Mouse (Mus musculus): ENCODE data around the gene Chkb.

The Chkb gene

DNA sequence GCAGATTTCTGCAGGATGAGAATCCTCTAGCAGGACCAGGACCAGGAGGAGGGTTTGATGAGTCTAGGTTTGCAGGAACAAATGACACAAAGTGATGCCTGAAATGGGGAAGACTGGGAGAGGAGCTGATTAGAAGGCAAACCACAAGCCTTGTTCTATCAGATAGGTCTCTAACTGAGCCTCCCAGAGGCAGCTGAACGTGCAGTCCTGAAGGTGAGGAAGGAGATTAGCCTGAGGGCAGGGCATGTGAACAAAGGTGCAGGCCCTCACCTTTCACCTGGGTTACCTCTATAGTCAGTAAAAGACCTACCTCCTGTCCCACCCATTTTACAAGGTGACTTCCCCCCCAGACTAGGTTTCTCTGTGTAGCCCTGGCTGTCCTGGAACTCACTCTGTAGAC is 30.0 kb downstream of the Chkb start:
- DNase-seq (ENCODE audit: low spot score in 2 of 2): no peak

GRCm38 (mm10) chr15:89398146-89398545 is 31.6 kb downstream of the Chkb start:
- no peak for DNase-seq (ENCODE audit: low spot score in 2 of 2)

DNA sequence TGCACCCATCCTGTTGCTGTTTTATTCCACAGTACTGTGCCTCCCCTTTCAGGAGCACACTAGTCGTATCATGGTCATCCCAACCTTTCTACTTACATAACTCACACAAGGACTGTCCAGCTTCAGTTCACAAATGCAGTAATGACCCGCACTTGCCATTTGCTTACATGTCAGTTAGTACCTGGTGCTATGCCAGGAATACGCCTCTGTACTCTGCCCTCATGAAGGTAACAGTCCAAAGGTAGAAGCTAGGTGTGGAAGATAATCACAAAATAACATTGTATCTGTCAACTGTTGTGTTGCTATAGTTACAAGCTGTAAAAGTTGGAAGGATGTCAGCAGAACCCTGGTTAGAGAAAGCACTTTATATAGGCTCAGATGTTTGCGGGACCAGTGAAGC is 32.8 kb downstream of the Chkb start:
- DNase-seq (ENCODE audit: low spot score in 2 of 2): no peak

DNA sequence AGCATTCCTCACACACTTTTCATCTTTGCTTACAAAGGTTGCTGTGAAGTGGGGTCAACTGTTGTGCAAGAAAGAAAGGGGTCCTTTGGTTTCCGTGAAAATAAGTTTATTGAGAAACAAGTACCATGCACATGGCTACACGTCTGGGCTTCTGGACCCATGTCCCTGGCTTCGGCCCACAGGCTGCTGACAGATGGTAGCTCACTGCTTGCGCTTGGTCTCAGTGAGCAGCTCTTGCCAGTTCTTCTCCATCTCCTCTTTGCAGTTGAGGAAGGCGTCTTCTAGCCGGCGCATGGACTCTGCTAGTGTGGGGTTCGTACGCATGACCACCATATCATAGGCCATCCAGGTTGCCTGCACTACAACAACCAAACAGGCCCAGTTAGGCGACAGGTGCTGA is 39.6 kb downstream of the Chkb start:
- DNase-seq (ENCODE audit: low spot score in 2 of 2): no peak

DNA sequence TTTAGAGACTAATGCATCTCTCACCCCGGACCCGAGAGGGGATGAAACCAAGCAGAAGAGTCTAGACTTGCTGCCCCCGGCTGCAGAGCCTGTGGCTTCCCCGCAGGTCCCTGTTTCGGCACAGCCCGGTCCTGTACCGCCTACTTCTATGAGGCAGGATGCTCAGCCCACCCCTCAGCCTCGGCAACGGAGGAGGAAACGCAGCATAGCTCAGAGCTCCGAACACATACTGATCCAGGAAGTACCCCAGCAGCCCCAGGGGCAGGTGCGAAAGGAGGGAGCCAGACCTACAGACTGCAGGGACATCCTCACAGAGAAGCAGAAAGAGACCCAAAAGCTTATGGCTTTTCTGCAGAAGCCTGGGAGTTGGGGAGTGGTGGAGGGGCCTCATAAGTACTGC is 42.6 kb downstream of the Chkb start:
- no peak for DNase-seq (ENCODE audit: low spot score in 2 of 2)

GRCm38 (mm10) chr15:89384617-89385016 is 45.1 kb downstream of the Chkb start, which contains the start of gene Klhdc7b:
Klhdc7b (plus strand) TSS chr15:89384917.
- DNase-seq (ENCODE audit: low spot score in 2 of 2): no peak

- peak; percentile 43 to 51 for DNase-seq (ENCODE audit: low spot score in 2 of 2)
Measured at GRCm38 (mm10) chr15:89379429-89379828, 50.3 kb downstream of the Chkb start.

- no peak for DNase-seq (ENCODE audit: low spot score in 2 of 2)
Measured at GRCm38 (mm10) chr15:89378831-89379401, 50.8 kb downstream of the Chkb start, which contains the start of gene Odf3b. Odf3b (minus strand) TSS chr15:89379282.

- DNase-seq (ENCODE audit: low spot score in 2 of 2): no peak
Measured at GRCm38 (mm10) chr15:89377938-89378828, 51.5 kb downstream of the Chkb start.

DNA sequence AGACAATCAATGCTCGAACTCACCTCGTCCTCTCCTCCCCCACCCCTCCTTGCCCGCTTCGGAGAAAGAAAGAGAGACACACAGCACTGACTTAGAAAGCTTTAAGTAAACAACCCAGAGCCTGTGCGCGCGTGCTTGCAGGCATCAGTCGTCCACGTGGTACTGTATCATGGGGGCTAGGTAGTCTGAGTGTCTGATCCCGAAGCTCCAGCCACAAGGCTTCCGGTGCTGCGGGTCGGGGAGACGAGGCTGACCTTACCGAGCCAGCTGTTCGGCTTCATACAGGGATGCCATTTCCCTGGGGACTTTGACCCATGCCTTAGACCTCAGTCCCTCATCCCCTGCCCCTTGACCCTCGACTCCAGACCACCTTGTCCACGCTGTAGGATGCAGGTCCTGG is 52.3 kb downstream of the Chkb start:
- DNase-seq (ENCODE audit: low spot score in 2 of 2): no peak

DNA sequence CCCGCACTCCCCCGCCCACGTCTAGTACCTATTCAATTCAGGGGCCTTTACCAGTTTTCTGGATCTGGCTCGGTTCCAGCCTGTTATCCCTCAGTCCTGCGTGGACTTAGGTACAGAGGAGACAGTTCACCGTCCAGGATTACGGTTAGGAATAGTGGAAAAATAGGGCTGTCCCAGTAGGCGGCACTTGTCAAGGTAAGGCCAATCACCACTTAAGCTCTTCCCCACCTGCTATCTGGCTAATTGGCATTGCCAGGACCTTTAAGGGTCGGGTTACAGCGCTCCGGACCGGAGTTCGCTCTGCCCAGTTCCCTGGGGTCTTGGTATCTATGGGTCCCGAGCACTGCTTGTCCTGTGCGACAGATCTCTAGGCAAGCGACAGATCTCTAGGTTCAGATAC is 52.8 kb downstream of the Chkb start, which contains the start of gene Tymp:
Gene Tymp (minus strand): TSS at position 83 of the 400 bp plus-strand sequence.
- no peak for DNase-seq (ENCODE audit: low spot score in 2 of 2)

All from spleen, postnatal 36 days (tissue).